Mouse (Mus musculus) frontal cortex, adult (tissue): ENCODE data around the gene Myo16.

Experiments
- ATAC-seq: cut with Nextera tagmentation; 2 replicates; pipeline ENCODE4 v1.9.2; 2017; ENCODE audit warnings: mild to moderate bottlenecking, moderate library complexity, mixed read lengths; ENCODE audit not compliant: low TSS enrichment

Gene Myo16

DNA sequence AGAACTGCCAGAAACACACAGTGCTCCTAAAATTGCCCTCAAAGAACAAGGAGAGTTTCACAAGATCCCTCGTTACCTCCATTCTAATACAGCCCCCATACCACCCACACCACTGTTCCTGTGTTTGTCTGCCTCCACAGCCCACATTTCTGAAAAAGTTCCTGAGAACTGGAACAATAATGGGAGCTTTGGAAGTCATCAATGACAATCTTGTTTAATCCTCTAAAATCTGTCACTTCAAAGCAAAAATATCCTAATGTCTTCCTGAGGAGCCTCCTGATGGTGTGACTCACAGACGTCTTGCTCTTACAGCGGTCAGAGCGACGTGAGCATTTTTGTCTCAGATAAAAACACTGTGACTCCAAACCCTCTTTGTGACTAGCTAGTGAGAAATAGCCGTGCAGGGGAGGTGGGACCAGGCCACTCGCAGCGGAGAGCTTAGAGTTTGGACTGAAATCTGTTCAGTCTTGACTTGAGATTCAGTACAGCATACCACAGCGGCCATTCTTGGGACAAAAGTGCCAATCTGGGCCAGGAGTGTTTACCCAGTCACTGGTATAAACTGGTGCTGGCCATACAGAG, 394.4 kb downstream of the Myo16 start:
- peak; percentile 26 for ATAC-seq

DNA sequence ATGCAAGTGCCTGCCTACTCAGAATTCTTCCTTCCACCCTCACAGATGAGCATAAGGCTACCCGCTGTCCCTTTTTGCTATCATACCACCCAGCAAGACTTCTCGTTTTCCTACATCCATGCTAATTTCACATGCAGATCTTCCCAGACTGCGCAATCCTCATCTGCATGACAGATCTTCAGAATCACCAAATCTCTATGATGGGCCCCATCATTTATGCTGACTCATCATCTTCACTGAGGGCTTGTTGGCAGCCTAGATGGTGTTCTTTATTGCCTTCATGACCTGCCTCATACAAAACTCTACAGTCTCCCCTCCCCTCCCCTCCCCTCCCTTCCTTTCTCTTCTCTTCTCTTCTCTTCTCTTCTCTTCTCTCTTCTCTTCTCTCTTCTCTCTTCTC, 395.7 kb downstream of the Myo16 start:
- ATAC-seq: no peak

DNA sequence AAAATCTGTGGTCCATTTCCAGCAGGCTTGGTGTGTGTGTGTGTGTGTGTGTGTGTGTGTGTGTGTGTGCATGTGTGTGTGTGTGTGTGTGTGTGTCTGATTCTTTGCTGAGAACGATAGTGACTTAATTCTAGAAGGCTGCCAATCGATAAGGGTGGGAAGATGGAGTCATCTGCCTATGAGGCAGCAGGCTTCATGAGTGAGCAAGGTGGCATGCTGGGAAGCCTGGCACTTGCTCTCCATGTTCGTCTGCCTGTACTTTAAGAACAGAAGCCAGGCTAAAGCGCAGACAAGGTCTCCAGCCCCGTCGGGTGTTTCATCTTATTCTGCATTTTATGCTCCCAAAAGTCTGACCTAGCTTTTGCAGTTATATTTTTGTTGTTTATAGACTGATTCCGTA, 404.2 kb downstream of the Myo16 start:
- ATAC-seq: no peak

DNA sequence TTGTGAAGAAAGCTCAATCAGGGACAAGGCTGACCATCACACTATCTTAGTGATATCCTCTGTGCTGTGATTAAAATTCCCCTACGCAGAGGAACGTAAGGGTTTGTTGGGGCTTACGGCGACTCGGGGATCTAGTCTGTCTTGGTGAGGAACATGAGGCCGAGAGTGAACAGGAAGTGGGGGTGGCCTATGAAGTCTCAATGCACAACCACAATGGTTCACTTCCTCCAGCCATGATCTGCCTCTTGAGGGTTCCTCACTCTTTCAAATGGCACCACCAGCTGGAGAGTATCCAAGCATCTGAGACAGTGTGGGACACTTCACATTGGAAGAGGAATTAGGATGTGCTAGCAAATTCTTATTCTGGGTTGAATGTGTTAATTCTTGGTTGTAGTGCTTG, 405.8 kb downstream of the Myo16 start:
- no peak for ATAC-seq

DNA sequence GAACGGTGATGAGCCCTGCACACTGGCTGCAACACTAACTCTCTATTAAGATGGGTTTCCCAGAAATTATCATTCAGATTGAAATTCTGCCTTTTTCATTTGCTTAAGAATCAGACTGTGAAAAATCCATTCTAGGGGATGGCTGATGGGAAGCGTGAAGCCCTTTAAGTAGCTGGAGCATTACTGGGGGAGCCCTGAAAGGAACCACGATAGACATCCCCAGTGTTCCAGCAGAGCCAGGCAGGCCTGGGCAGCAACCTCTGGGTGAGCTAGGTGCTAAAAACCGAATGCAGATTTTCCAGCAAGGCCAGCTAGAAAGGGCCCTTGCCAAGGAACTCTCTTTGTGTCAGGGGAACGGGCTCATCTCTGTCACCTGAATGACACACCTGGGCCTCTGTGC, 407.9 kb downstream of the Myo16 start:
- no peak for ATAC-seq

DNA sequence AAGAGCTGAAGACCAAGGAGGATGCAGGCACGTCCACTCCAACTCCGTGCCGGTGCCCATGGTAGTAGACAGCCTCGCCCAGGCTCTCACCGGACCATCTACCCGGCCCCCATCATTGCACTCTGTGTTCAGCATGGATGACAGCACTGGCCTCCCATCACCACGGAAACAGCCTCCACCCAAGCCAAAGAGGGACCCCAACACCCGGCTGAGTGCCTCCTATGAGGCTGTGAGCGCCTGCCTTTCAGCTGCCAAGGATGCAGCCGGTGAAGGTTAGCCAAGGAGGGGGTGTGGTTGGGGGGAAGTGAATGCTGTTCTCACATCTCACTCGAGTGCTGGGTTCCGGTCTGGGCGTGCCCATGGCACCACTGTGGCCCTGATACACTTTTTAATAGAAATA, 408.3 kb downstream of the Myo16 start:
- ATAC-seq: no peak

DNA sequence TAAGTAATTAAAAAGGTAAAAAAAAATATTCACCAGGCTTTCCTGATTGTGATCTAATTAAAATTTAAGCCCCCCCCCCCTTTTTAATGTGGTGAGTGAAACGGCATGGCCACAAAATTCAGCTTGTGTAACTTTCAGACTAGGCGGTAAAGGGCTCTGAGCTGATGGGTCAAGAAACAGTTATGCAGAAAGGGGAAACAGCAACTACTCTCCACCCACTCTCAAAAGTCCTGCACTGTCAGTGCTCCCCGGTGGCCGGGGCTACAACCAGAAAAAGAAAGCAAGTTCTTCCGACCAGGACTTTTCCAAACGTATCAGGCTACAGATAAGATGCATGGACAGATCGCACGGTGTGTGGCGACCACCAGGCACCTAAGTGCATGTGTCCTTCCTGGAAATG, 408.9 kb downstream of the Myo16 start:
- no peak for ATAC-seq

DNA sequence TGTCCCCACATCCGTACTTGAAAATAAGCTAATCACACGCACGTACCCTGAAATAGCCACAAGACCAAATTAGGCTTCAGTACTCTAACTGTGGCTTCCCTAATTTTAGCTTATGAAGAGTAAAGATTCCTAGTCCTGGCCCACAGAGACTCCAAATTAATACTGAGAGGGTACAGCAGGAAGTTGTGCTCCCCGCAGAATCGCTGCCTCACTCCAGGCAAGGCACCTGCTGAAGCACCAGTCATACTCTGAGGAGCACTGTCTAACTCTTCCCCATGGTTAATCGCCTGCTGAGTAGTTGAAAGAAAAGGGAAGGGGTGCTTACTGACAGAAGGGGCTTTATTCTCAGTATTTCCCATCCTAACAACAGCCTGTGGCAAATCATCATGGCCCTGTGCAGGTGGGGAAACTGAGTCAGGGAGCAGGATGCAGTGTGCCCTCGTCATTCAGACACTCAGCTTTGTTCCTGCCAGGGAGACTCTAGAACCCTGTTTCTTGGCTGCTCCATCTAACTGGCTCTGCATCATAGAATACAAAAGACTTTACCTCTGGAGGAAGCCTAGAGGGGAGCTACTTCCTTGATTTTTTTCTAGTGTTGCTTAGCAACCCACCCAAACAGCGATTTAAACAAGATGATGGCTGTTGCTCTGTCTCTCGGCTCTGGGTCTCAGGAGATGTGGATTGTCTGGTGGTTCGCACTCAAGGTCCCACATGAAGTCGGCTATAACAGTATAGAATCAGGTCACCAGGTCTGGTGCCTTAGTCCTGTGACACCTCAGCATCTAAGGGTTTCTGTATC, 411.7 kb downstream of the Myo16 start:
- 0 out of 2 replicates have a peak, but pooled peaks have one; percentile 27 for ATAC-seq

DNA sequence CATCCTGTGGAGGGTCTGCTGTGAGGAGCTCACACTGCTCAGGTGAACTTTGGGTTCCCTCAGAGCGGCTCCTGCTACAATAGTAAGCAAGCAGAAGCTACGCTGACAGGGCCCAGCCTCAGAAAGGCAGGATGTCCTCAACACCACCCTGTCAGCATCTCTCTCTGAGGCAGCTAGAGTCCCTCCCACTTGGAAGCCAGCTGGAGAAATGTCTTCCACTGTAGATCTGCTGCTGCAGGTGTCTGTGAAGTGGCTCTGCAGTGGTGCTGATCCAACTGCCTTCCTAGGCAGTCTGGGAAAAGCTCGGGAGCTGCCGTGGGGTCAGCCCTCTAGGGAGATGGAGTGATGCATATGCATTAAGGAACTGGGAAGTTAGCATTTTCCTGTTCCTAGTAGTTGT, 414.7 kb downstream of the Myo16 start:
- ATAC-seq: peak; percentile 70

DNA sequence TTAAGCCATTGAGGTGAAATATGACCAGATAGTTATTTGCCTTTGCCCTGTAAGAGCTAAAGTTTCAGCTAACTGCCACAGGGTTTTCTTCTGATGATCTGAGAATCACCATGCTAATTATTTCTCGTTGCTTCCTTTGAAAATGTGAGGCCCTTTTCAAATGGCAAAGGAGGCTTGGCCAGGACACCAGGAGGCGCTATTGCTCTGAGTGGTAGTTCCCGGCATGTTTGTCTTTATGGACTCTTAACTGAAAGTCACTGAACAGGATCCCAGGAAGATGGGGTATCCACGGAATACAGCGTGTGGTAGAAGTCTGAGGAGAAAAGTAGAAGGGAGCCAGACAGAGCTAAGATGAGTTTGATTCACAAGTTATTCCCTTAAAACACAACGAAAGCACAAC, 420.4 kb downstream of the Myo16 start:
- peak; percentile 67; the same call in 1 of the 2 replicates for ATAC-seq

DNA sequence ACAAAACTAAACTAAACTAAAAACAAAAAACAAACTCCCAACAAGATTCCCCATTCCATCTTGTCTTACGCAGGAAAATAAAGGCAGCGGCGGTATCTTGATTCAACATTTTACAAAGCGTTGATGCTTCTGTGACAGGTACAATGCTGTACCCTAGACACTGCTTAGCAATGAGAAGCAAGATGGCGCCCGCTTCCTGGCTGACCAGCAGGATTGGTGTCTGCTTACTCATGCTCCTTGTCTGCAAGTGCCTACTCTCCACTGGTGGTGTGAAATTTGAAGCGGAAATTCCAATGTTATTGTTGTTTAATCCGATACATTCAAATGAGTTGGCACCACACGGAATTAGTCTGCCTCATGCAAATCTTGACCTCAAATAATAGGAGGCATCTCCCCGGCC, 421.5 kb downstream of the Myo16 start:
- ATAC-seq: no peak

DNA sequence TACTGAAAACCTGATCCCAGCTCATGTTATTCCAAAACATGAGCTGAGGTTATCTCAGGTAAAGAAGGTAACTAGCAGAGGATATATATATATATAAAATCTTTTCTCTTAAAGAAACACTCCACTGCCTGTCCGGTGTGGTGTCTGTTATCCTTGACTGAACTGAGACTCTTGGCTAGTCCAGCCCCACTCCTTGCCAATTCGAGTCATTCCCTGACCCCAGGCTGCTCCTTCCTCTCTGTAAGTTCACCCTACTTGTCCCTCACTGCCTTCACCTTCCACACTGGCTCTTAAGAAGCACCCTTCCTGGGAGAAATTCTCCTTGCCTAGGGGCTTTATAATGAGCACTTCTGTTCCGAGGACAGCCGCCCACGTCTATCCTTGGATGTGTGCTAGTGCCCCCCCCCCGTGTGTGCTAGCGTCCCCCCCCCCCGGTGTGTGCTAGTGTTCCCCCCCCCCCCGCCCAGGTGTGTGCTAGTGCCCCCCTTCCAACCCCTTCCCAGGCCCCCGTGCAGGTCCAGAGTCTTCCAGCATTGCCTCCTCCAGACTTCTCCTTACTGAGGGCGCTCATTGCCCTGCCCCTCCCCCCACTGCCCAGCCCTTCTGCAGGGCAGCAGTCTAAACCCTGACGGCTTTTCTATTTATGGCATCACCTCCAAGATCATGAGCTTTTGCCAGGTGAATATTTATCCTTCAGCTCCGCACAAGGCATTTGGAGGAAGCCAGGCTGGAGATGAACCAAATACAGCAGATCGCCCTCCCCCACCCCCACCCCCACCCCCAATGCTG, 433.4 kb downstream of the Myo16 start:
- ATAC-seq: no peak

DNA sequence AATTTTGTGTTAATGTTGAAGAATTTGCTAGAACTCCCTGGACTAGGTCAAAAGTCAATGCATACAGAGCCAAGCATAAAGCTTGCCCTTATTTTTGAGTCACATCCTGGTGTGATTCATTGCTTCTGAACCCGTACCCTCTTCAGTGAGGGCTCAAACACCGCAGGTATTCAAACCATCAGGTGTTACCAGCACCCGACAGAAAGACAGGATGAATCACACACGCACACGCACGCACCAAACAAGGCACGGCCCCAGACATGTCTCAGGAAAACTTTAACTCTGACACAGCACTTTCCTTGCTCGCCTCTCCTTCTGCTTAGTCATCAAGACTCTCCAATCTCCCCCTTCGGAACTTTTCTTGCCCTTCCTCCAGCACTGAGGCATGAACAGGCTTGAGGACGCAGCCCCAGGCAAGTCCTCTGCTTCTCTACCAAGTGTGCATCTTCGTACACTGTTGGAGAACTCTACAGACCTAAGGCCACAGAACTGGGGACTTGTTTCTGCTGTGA, 435.8 kb downstream of the Myo16 start:
- ATAC-seq: no peak

DNA sequence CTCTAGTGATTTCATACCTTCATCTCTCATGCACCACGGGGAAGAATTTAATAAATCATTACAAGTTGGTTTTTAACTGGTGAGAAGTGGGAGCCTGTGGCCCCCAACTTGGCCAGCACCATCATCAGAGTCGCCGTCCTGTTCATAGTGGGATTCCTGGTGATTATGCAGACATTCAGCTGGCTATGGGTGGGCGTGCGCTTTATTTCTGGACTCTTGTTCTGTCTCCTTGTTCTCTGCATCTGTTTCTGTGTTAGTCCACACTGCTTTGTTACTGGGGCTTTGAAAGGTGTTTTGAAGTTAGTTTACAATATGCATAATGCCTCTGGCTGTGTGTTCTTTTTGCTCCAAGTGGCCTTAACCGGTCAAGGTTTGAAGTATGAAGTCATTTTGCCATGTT, 439.2 kb downstream of the Myo16 start:
- peak; percentile 69 for ATAC-seq

DNA sequence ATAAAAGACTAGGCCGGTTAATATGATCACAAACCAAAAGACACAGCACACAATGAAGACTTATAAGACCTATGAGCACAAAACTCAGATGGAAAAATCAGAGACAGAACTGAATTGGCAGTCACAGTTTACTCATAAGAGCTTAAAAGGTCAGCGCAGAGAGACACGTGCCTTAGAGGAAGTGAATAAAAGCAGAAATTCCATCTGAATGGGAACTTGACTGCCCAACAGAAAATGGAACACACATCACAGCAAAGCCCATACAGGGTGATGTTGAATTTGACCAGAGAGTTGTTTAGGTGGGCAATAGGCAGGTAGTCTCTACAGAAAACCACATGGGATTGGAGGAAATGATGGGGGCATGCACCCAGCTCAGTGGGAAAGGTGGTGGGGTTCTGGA, 442.6 kb downstream of the Myo16 start:
- ATAC-seq: no peak

DNA sequence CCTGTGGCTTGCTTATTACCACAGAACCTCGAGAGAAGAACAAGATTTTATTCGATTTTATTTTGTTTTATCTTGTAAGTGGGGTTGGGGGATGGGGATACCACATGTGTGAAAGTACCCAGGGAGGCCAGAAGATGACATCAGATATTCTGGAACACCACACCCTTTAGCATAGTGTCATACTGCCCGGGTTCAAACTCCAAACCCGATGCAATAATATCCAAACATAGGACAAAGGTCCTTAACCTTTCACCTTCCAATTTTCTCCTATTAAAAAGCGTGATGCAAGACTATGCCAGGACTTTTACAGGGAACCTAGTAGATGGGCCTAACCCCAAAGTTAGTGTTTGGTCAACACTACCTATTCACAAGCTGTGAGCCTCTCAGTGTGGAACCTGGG, 443.9 kb downstream of the Myo16 start:
- ATAC-seq: no peak

DNA sequence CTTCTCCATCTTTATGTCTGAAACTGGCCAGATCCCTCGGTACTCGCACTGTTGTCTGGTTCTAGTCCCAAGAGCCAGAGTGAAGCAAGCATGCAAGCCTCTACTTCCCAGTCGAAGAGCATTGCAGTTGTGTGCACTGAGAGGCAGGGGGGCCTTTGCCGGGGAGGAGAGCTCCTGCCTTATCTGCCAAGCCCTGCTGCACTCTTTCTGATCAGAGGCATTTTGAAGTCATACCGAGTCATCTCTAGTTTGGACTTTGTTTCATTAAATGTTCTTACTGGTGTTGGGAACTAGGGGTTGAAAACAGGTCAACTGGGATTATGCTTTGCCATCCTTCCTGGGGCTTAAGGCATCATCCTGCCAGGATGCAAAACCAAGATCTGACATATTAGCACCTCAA, 445.2 kb downstream of the Myo16 start:
- ATAC-seq: no peak

DNA sequence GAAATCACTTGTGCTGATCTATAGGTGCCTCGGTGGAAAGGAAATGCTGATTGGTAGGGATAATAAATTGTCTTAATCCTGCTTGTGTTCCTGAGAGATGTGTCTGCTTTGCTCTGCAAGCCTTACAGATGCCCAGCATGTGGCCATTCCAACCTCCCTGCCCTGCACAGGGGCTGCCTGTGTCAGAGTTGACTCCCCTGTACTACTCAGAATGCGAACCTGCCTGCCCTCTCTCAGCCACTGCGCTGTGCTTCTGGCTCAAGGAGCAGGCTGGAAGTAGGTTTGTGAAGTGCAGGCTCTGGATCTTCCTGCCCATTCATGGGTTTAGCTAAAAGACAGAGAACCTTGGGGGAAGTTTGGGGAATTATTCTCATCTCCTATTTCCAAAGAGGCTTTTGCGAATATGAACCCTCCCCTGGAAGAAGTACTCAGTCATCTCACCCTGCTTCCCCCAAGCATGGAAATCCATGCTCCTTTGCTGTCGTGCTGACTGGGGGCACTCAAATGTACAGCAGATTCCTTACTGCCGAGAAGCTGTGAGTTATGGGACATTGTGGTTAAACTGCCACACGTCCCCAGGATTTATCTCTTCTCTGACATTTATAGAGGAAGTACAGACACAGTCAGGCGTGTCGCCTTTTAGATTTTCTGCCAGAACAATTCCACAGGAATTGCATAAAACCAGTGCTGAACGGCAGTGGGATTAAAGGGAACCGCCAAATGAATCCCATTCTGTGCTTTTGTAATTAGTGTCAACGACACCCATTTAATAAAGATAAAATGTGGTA, 452.5 kb downstream of the Myo16 start:
- ATAC-seq: no peak

DNA sequence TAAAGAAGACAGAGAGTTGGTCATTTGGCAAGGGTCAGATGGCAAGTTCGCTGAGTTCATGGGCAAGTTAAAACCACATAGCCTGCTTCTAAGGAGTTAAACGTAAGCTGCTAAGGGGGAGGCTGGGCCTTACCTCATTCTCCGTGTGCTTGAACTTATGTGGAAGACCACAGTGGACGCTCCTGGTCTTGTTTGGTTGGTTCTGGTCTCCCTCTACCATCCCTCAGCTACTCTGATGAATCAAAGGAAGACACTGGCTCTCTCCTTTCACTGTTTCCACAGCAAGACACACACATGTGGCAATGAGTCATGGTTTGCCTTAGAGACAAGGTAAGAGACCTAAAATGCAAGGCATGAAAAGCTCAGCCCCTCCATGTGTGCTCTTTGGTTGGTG, 453.1 kb downstream of the Myo16 start:
- no peak for ATAC-seq

DNA sequence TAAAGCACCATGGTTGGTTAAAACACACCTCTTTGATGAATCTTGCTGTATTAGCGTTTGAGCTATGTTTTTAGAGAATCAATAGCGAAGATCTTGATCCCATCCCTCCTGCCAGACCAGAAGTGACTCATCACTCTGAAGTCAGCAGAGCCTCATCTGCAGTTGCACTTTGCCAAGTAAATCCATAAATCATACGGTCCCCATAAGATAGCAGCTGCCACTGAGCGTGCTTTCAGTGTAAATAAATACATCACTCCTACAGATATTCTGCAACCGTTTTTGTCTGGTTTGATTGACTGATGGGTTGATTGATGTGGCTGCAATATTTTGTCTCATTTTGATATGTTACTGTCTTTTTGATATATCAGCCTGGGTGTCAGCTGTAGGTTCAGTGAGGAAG, 457.9 kb downstream of the Myo16 start:
- no peak for ATAC-seq

DNA sequence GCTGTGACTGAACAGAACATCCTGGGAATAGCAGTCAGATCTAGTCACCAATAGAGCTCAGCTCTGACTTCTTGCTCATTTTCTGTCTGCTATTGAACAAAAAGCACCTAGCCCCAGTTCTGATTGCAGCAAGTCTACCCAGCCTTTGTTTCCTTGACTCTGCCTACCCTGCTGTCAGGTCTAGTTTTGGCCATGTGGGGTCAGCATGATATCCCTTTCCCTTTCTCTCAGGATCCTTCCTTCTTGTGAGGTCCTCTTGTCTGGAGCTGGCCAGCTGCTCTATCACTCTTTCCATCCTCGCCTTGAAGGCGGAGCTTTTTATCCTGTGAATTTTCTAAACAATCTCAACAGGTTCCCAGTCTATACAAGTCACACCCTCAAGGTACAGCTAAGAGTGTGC, 459.7 kb downstream of the Myo16 start:
- ATAC-seq: no peak

DNA sequence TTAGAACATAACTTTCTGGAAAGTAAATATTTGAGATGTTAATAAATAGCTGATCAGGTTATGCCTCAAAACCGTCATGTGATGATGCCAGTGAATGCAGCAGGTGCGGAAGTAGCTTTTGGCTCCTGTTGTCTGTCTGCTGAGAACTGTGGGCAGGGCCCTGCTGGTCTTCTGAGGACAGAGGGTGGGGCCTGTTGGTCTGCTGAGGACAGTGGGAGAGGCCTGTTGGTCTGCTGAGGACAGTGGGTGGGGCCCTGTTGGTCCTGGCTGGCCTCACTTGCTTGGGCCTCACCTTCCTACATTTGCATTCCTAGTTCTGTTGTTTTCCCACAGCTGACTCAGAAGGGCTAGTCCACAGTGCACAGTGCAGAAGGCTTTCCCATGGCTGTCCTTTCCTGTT, 466.0 kb downstream of the Myo16 start:
- ATAC-seq: no peak
